Mouse (Mus musculus) hindbrain, postnatal 0 days (tissue): ENCODE data around the gene Atm. TPM values are rescaled to one million over a fixed set of nuclear protein-coding genes. Genes with fewer than 3 reads are reported as not detected.

Source experiments
- ATAC-seq: fragments of 200-750 bp; cut with Nextera tagmentation; 2 replicates; pipeline ENCODE4 v1.8.0; 2017; ENCODE audit warnings: mild to moderate bottlenecking, moderate TSS enrichment, moderate library complexity
- DNase-seq: peaks from one replicate; pipeline ENCODE4 v3.0.0-alpha.2; 2015; ENCODE audit warnings: low spot score
- H3K27ac ChIP-seq: fragments of 300-500 bp; sonication (generic); 2 replicates; pipeline ENCODE4 v1.5.1; 2014; ENCODE audit warnings: mild to moderate bottlenecking
- H3K27me3 ChIP-seq: fragments of 300-500 bp; sonication (generic); 2 replicates; pipeline ENCODE4 v1.6.1; 2014; ENCODE audit warnings: low read length, mixed read lengths; ENCODE audit not compliant: insufficient read depth
- H3K36me3 ChIP-seq: fragments of 300-500 bp; sonication (generic); 2 replicates; pipeline ENCODE4 v1.6.1; 2014; ENCODE audit warnings: low read length, mixed read lengths; ENCODE audit not compliant: insufficient read depth
- H3K4me1 ChIP-seq: fragments of 300-500 bp; sonication (generic); 2 replicates; pipeline ENCODE4 v1.6.1; 2014; ENCODE audit warnings: antibody characterized with exemption, low read length, mixed read lengths; ENCODE audit not compliant: insufficient read depth
- H3K4me2 ChIP-seq: fragments of 300-500 bp; sonication (generic); 2 replicates; pipeline ENCODE4 v1.6.1; 2014; ENCODE audit warnings: low read depth, mild to moderate bottlenecking, low read length, moderate library complexity, mixed read lengths
- H3K4me3 ChIP-seq: fragments of 300-500 bp; sonication (generic); 2 replicates; pipeline ENCODE4 v1.5.1; 2014; ENCODE audit warnings: low read length
- H3K9ac ChIP-seq: fragments of 300-500 bp; sonication (generic); replicated peaks from 2 replicates; pipeline ENCODE4 v1.6.1; 2014; ENCODE audit warnings: mild to moderate bottlenecking, low read length, moderate library complexity, mixed read lengths
- H3K9me3 ChIP-seq: fragments of 300-500 bp; sonication (generic); 2 replicates; pipeline ENCODE4 v1.6.1; 2016; ENCODE audit warnings: low read length, mixed read lengths
- CTCF ChIP-seq: IDR thresholded peaks from 2 replicates; pipeline ENCODE4 v1.5.1; 2016; ENCODE audit warnings: antibody characterized with exemption, control low read depth, low read depth
- WGBS: fragments of 180-500 bp; shearing (Covaris S2); extraction: QIAGEN DNeasy Blood & Tissue Kit; methylation state at CpG from one replicate; pipeline ENCODE4 v1.1.7; 2014; 5-methylcytosine and 5-hydroxymethylcytosine counted together
- polyA plus RNA-seq: library from polyadenylated mRNA; unstranded; fragments of >200 nt; fragmentation: Nextera tagmentation; extraction: Ambion mirVana; gene quantifications from 2 replicates; pipeline ENCODE4 v1.2.1, GENCODE M21; 2015
- total RNA-seq: library from RNA; depleted of rRNA; stranded (reverse); fragments of >200 nt; gene quantifications from 2 replicates; pipeline ENCODE4 v1.2.3, GENCODE M21; 2014; rRNA removed

Gene Atm
- total RNA-seq, result 6.4 and 10.8 TPM in 2 replicates
- polyA plus RNA-seq, result 6.4 and 7.3 TPM in 2 replicates

DNA sequence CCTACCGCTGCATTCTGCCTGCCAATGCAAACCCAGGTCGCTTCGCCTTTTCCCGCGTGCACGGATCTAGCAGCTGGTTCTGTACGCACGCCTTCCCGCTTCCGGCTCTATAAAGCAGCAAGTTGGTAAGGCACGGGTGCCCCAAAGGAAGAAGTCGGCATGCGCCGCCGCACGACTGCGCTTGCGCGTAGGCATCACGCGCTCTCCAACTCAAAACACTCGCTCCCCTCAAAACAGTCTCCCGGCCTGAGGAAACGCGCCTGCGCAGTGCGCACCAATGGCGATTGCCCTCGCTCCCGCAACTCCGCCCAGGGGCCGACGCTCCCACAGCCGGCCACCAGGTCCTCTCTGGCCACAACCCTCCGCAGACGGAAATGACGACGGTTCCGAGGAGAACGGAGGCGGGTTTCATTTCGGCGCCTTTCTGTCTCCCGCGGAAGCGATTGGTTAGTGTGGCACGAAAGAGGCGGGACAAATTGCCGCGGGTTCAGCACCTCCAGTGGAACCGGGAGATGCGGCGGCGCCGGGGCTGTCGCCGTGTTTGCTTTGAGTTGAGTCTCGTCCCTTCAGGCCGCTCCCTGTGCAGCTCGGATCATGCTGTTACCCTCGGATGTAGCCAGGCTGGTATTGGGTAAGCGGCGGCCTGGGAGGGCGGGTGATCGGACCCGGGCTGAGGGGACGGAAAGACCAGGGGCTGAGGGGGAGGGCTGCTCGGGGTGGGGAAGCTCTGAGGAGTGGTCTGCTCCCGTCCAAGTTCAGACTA lies at the start of gene Atm, which contains the start of gene Npat:
Atm (minus strand) TSS at position 183 of the 763 bp plus-strand sequence.
Npat (plus strand) TSS at position 490 of the 763 bp plus-strand sequence.
- peak; percentile 63 for TF ChIP-seq CTCF
- Histone ChIP-seq H3K4me3 (peak within 1 kb of the TSS; percentile 89), H3K9ac (peak within 1 kb of the TSS; percentile 82), H3K27ac (peak within 1 kb of the TSS; percentile 85), H3K4me2 (peak within 1 kb of the TSS; percentile 94), H3K4me1 (no peaks in the 10 kb centered on the region; the same call in 1 of the 2 replicates), H3K27me3 (no peaks in the 10 kb centered on the region), H3K9me3 (no peaks in the 10 kb centered on the region), H3K36me3 (no peaks in the 10 kb centered on the region; the same call in 1 of the 2 replicates)
- DNase-seq (peak; percentile 100), ATAC-seq (peak; percentile 100)
- WGBS, result under 1% methylated on average over 69 of the region's 69 CpGs

- 74% methylated on average over 4 of the region's 4 CpGs for WGBS
- ATAC-seq (no peak), DNase-seq (no peak)
- Histone ChIP-seq H3K4me1 (no peaks in the 10 kb centered on the region), H3K9me3 (no peaks in the 10 kb centered on the region), H3K27ac (no peak overlapping the region), H3K4me2 (no peak overlapping the region), H3K4me3 (no peak overlapping the region), H3K36me3 (peaks cover 62% of the 10 kb centered on the region), H3K27me3 (no peaks in the 10 kb centered on the region), H3K9ac (no peak overlapping the region)
- TF ChIP-seq CTCF, result no peak
These were observed 45.3 kb upstream of the Atm start for GRCm38 (mm10) chr9:53581870-53582269.

GRCm38 (mm10) chr9:53575721-53576120 lies 39.2 kb upstream of the Atm start:
- H3K4me2 ChIP-seq, result no peak overlapping the region
- H3K36me3 ChIP-seq, result peaks cover 15% of the 10 kb centered on the region
- H3K9ac ChIP-seq, result no peak overlapping the region
- H3K27me3 ChIP-seq, result no peaks in the 10 kb centered on the region
- H3K27ac ChIP-seq, result no peak overlapping the region
- no peaks in the 10 kb centered on the region for H3K4me1 ChIP-seq
- no peak overlapping the region for H3K4me3 ChIP-seq
- no peak for TF ChIP-seq CTCF
- 86% methylated on average over 5 of the region's 5 CpGs for WGBS
- ATAC-seq (no peak), DNase-seq (no peak)
- no peaks in the 10 kb centered on the region for H3K9me3 ChIP-seq

GRCm38 (mm10) chr9:53572516-53573307 lies 36.2 kb upstream of the Atm start:
- H3K27ac ChIP-seq, result no peak overlapping the region
- peaks cover 12% of the 10 kb centered on the region; the same call in 1 of the 2 replicates for H3K36me3 ChIP-seq
- H3K4me2 ChIP-seq, result no peak overlapping the region
- H3K4me3 ChIP-seq, result no peak overlapping the region
- TF ChIP-seq CTCF, result no peak
- H3K27me3 ChIP-seq, result no peaks in the 10 kb centered on the region
- H3K9ac ChIP-seq, result no peak overlapping the region
- 95% methylated on average over 7 of the region's 7 CpGs for WGBS
- no peaks in the 10 kb centered on the region for H3K4me1 ChIP-seq
- DNase-seq (no peak), ATAC-seq (no peak)
- no peaks in the 10 kb centered on the region for H3K9me3 ChIP-seq

DNA sequence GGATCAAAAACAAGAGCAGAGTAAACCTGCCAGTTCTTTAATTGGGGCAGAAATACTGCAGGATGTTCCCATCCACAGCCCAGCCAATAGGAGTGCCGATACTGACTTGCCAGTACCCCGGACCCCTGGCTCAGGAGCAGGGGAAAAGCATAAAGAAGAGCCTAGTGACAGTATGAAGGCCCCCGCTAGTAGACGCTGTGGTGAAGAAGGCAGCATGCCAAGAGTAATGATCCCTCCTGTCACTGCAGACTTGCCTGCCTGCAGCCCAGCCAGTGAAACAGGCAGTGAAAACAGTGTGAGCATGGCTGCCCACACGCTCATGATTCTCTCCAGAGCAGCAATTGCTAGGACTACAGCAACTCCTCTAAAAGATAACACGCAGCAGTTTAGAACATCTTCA lies 34.1 kb upstream of the Atm start:
- TF ChIP-seq CTCF, result peak; percentile 43
- Histone ChIP-seq H3K4me2 (no peak overlapping the region), H3K4me3 (no peak overlapping the region), H3K36me3 (peaks cover 31% of the 10 kb centered on the region), H3K27me3 (no peaks in the 10 kb centered on the region), H3K9ac (no peak overlapping the region), H3K9me3 (no peaks in the 10 kb centered on the region), H3K4me1 (no peaks in the 10 kb centered on the region), H3K27ac (no peak overlapping the region)
- ATAC-seq (no peak), DNase-seq (peak; percentile 30)
- WGBS, result 69% methylated on average over 6 of the region's 6 CpGs

DNA sequence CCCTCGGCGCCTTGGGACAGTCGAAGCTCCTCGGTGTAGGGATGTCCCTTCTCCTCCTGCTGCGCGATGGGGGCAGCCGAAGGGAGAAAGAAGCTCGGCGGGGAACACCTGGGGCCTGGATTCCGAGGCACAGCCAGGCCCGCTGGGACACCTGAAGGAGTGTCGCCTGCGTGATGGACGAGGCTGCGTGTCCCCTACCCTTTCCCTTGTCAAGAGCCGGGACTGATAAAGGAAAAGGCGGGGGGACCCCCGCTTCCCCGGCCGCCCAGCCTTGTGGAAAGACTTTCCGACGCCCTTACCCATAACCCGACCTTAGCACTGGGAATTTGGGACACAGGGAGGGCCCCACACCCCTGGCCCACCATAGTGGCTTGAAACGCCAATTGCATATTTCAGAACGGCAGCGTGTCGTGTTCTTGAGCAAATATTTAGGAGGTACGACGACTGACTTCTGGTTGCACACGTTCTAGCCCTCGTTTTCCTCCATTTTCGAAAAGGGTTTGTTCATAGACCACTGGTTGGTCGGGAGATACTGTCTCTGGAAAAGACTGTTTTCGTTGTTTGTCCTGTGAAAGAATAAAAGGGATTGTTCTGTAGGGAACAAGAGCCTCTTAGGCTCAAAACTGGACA lies 911 bp upstream of the Atm start:
- WGBS, result under 1% methylated on average over 29 of the region's 34 CpGs
- Histone ChIP-seq H3K9ac (peak overlapping the region; percentile 82), H3K27me3 (no peaks in the 10 kb centered on the region), H3K27ac (peak overlapping the region; percentile 85), H3K4me1 (no peaks in the 10 kb centered on the region; the same call in 1 of the 2 replicates), H3K36me3 (no peaks in the 10 kb centered on the region), H3K9me3 (no peaks in the 10 kb centered on the region), H3K4me3 (peak overlapping the region; percentile 89), H3K4me2 (peak overlapping the region; percentile 93)
- peak; percentile 0; the same call in 1 of the 2 replicates for ATAC-seq
- no peak for TF ChIP-seq CTCF
- DNase-seq, result peak; percentile 9
